Mouse (Mus musculus) liver, embryonic 16.5 days (tissue): Measurements from ENCODE around the gene Stc2. TPM values are rescaled to one million over a fixed set of nuclear protein-coding genes. Genes with fewer than 3 reads are reported as not detected.
A peak's percentile ranks its signal among the peaks of the same experiment; 100 is the strongest.

Experiments
- ATAC-seq: fragments of 200-750 bp; cut with Nextera tagmentation; 2 replicates; pipeline ENCODE4 v1.8.0; 2017; ENCODE audit warnings: low read depth, mild to moderate bottlenecking, moderate number of reproducible peaks, moderate library complexity
- H3K27ac ChIP-seq: fragments of 300-500 bp; sonication (generic); 2 replicates; pipeline ENCODE4 v1.5.1; 2014; ENCODE audit warnings: mild to moderate bottlenecking, low read length
- H3K27me3 ChIP-seq: fragments of 300-500 bp; sonication (generic); 2 replicates; pipeline ENCODE4 v1.6.1; 2014; ENCODE audit warnings: low read depth, low read length, mixed read lengths; ENCODE audit not compliant: control insufficient read depth, insufficient read depth
- H3K36me3 ChIP-seq: fragments of 300-500 bp; sonication (generic); 2 replicates; pipeline ENCODE4 v1.6.1; 2014; ENCODE audit warnings: mild to moderate bottlenecking; ENCODE audit not compliant: control insufficient read depth, insufficient read depth
- H3K4me1 ChIP-seq: fragments of 300-500 bp; sonication (generic); 2 replicates; pipeline ENCODE4 v1.6.1; 2014; ENCODE audit warnings: low read depth, low read length, mixed read lengths; ENCODE audit not compliant: control insufficient read depth
- H3K4me2 ChIP-seq: fragments of 300-500 bp; sonication (generic); 2 replicates; pipeline ENCODE4 v1.6.1; 2014; ENCODE audit warnings: low read depth, low read length, mixed read lengths
- H3K4me3 ChIP-seq: fragments of 300-500 bp; sonication (generic); 2 replicates; pipeline ENCODE4 v1.5.1; 2014; ENCODE audit warnings: low read depth, mild to moderate bottlenecking, low read length
- H3K9ac ChIP-seq: fragments of 300-500 bp; sonication (generic); 2 replicates; pipeline ENCODE4 v1.6.1; 2014; ENCODE audit warnings: low read depth, low read length
- H3K9me3 ChIP-seq: fragments of 300-500 bp; sonication (generic); replicated peaks from 2 replicates; pipeline ENCODE4 v1.6.1; 2016; ENCODE audit warnings: low read length; ENCODE audit not compliant: control insufficient read depth
- WGBS: fragments of 180-500 bp; shearing (Covaris S2); extraction: QIAGEN DNeasy Blood & Tissue Kit; methylation state at CpG from one replicate; pipeline ENCODE4 v1.1.7; 2014; ENCODE audit not compliant: insufficient replicate concordance; 5-methylcytosine and 5-hydroxymethylcytosine counted together
- polyA plus RNA-seq: library from polyadenylated mRNA; unstranded; fragments of >200 nt; fragmentation: Nextera tagmentation; extraction: Ambion mirVana; gene quantifications from 2 replicates; pipeline ENCODE4 v1.2.1, GENCODE M21; 2015

Stc2 gene
- polyA plus RNA-seq, 1 experiment from 2014 or later = 0.39 TPM

- no peaks in the 10 kb centered on the region for H3K4me1 ChIP-seq
- H3K36me3 ChIP-seq = no peaks in the 10 kb centered on the region
- H3K4me2 ChIP-seq = no peak overlapping the region
- WGBS = 40% methylated on average over 6 of the region's 6 CpGs
- H3K9ac ChIP-seq = no peak overlapping the region
- no peak overlapping the region for H3K27ac ChIP-seq
- ATAC-seq = no peak
- H3K27me3 ChIP-seq = no peaks in the 10 kb centered on the region
- H3K4me3 ChIP-seq = no peak overlapping the region
- H3K9me3 ChIP-seq = no peaks in the 10 kb centered on the region
Observed at GRCm38 (mm10) chr11:31359283-31359902, 10.5 kb downstream of the Stc2 start.

DNA sequence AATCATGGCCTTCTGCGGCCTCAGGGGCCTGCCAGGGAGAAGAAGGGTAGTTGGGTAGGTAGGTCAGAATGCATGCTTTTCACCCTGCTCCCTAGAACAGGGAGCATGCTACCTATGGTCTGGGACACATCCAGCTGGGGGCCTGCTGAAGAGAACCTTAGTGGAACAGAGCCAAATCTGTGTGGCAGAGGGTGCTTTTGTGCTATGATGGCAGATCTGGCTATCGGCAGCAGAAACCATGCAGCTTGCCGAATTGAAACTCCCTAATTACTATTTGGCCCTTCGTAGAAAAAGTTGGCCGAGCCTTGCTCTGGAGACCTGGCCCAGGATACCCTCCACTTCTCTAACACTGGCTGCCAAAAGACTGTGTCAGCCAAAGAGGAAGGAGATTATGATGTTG is 11.4 kb downstream of the Stc2 start:
- 76% methylated on average over 5 of the region's 5 CpGs for WGBS

DNA sequence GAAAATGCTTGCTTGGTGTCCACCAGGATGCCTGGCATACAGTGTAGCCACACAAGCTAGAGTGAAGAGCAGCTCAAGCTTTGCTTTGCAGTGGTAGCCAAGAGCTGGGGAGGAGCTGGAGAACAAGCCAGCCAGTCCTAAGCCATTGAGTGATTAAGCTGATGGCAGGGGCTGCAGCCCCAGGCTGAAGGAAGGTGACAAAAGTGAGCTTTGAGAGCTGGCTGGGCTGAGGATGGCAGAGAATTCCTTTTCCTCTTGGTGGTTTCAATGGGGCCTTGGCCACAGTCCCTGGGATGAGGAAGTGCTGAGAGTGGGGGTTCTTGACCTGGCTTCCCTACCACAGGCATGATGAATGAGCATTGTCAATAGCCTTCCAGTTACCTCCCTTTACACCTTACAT is 13.0 kb downstream of the Stc2 start:
- H3K9me3 ChIP-seq = no peaks in the 10 kb centered on the region
- no peaks in the 10 kb centered on the region for H3K36me3 ChIP-seq
- H3K4me1 ChIP-seq = no peaks in the 10 kb centered on the region
- H3K4me2 ChIP-seq = no peak overlapping the region
- ATAC-seq = no peak
- H3K27ac ChIP-seq = no peak overlapping the region
- no peak overlapping the region for H3K9ac ChIP-seq
- H3K4me3 ChIP-seq = no peak overlapping the region
- no peaks in the 10 kb centered on the region for H3K27me3 ChIP-seq

More for the DNA sequence above, 11.4 kb downstream of the Stc2 start:
- Histone ChIP-seq H3K9ac (no peak overlapping the region), H3K27ac (no peak overlapping the region), H3K27me3 (no peaks in the 10 kb centered on the region), H3K4me3 (no peak overlapping the region), H3K4me2 (no peak overlapping the region), H3K9me3 (no peaks in the 10 kb centered on the region), H3K36me3 (no peaks in the 10 kb centered on the region), H3K4me1 (no peaks in the 10 kb centered on the region)
- no peak for ATAC-seq

- no peaks in the 10 kb centered on the region for H3K36me3 ChIP-seq
- H3K4me3 ChIP-seq = no peak overlapping the region
- H3K4me2 ChIP-seq = no peak overlapping the region
- no peaks in the 10 kb centered on the region for H3K4me1 ChIP-seq
- no peaks in the 10 kb centered on the region for H3K27me3 ChIP-seq
- H3K27ac ChIP-seq = no peak overlapping the region
- no peaks in the 10 kb centered on the region for H3K9me3 ChIP-seq
- no peak overlapping the region for H3K9ac ChIP-seq
- WGBS = 10% methylated on average over 1 of the region's 1 CpGs
- ATAC-seq = peak; percentile 30; the same call in 1 of the 2 replicates
Observed at GRCm38 (mm10) chr11:31355737-31356136, 14.1 kb downstream of the Stc2 start.

GRCm38 (mm10) chr11:31354514-31354913 is 15.4 kb downstream of the Stc2 start:
- Histone ChIP-seq H3K27ac (no peak overlapping the region), H3K4me2 (no peak overlapping the region), H3K4me3 (no peak overlapping the region), H3K36me3 (no peaks in the 10 kb centered on the region), H3K4me1 (no peaks in the 10 kb centered on the region), H3K27me3 (no peaks in the 10 kb centered on the region), H3K9me3 (no peaks in the 10 kb centered on the region), H3K9ac (no peak overlapping the region)
- no peak for ATAC-seq
- WGBS = 73% methylated on average over 1 of the region's 1 CpGs

Other genes starting within 250 kb of the Stc2 start
- not detected in 2 replicates for gene Gm17332, start 187.6 kb downstream of the Stc2 start, polyA plus RNA-seq